Mouse (Mus musculus) leukemia stem cell, adult 10-12 weeks (primary cell): ENCODE data around the gene Mdn1. TPM values are rescaled to one million over a fixed set of nuclear protein-coding genes. Genes with fewer than 3 reads are reported as not detected.

Experiments
- polyA plus RNA-seq: library from polyadenylated mRNA; stranded (reverse); fragments of >175 nt; gene quantifications from 2 replicates; pipeline ENCODE4 v1.2.3, GENCODE M21; 2012; ENCODE audit warnings: low replicate concordance

The Mdn1 gene
- polyA plus RNA-seq = 1.5 and 2.3 TPM in 2 replicates

DNA sequence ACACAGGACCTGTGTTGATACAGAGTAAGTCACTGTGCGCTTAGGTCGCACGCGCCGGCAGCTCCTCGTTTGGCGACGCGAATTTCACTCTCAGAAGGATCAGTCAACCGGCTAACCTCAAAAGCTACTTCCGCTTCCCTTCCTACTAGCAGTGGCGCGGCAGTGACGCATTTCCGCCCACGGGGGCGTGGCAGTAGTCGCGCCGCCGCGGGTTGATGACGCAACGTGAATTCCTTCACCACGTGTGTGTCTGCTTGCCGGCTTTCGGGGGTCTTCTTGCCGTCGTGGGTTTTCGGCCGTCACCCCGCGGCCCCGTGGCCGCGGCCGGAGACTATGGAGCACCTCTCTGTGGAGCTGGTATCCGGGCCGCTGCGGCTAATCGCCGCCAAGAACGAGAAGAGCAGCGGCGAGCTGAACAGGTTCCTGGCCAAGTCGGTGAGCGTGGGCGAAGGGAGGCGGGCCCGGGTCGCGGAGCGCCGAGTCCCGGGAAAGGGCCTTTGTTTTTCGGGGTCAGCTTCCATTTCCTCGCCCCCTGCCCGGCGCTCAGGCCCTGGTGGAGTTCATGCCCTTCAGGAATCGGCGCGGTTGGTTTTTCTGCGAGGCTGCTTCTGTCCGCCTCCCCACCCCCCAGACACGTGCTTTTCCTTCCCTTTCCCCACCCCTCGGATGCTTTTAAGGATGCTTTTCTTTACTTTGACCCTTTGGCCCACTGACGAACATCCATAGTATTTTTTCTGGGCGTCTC, at the start of gene Mdn1:
TSS of gene Mdn1 (plus strand) at position 202 of the 745 bp plus-strand sequence.

GRCm38 (mm10) chr4:32615034-32615881, 41.7 kb upstream of the Mdn1 start, which contains the start of gene Casp8ap2:
TSS of gene Casp8ap2 (plus strand) at chr4:32615451.

DNA sequence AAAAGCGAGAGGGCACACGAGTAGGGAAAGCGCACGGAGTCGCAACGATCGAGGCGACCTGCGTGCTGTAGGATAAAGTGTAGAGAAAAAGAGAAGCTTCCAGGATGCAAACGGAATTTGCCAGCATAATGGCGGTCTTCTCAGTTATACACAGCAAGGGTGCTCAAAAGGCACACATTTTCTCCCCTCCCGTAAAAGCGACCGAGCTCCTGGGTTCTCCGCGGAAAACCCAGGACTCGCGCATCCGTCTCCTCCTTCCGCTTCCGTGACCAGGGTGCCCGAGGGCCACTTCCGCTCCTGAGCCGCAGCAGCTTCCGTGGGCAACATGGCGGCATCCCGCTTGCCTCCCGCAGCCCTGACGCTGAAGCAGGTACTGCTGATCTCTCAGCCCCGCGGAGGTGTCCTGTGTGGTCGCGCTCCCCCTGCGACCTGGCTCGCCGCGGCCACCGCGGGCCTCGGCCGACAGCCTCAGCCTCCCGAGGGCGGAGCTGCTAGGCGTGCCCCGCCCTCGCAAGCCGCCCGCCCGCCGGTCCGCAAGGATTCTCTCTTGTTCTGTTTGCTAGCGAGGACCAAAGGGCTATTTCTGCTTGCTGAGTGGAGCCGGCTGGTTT, 143.2 kb downstream of the Mdn1 start, which contains the start of gene Lyrm2:
TSS of gene Lyrm2 (plus strand) at position 288 of the 611 bp plus-strand sequence.

Other genes starting within 250 kb of the Mdn1 start
- not detected in 2 replicates for gene Gja10, start 54.4 kb upstream of the Mdn1 start, polyA plus RNA-seq
- 0.33 and 1.4 TPM in 2 replicates for gene Casp8ap2, start 41.7 kb upstream of the Mdn1 start, polyA plus RNA-seq
- 0.28 and 1.1 TPM in 2 replicates for gene Lyrm2, start 143.1 kb downstream of the Mdn1 start, polyA plus RNA-seq